22 mouse cellular contexts compared by ENCODE assay signal in genomic region chr2:120577799-120578198, GRCm38 (mm10). TPM values are rescaled to one million over a fixed set of nuclear protein-coding genes. Genes with fewer than 3 reads are reported as not detected.
DNase-seq lines count a peak whose midpoint lies in the region; ATAC-seq and TF ChIP-seq lines count a peak whose summit lies in the region.
"Had no signal": no experiment of that assay in that cellular context is flagged by ENCODE, and none has a peak within 500 bp of the region (broad histone marks: within the 10 kb centered on the region; RNA-seq: fewer than 3 reads in every experiment).

No protein-coding gene starts in this region.

- no peak for DNase-seq in gastrocnemius, adult 2 months
- no peak for DNase-seq in gastrocnemius, postnatal 4 days (ENCODE audit: low spot score in 2 of 2)
- DNase-seq in lung, postnatal 36 days, result no peak
- peak; percentile 50 for DNase-seq in splenic B cell, adult 2 months (ENCODE audit: low read depth, low spot score)
- no peak for DNase-seq in layer of hippocampus, adult 18-20 months (ENCODE audit: low spot score in 2 of 2)
- DNase-seq in neural tube, embryonic 10.5 days (ENCODE audit: extremely low spot score, low spot score), result no peak
- DNase-seq: cerebellum, postnatal 36 days; gastrocnemius, postnatal 36 days; heart, postnatal 14 days; kidney, postnatal 4 days; right cerebral cortex, postnatal 14 days; thymus, postnatal 14 days had no signal

- H3K9ac ChIP-seq in lung, embryonic 16.5 days (ENCODE audit: low read length), result no peak overlapping the region
- no peak overlapping the region for H3K9ac ChIP-seq in intestine, embryonic 15.5 days
- H3K9ac ChIP-seq: embryonic facial prominence, embryonic 15.5 days; heart, embryonic 12.5 days; hindbrain, embryonic 14.5 days; kidney, embryonic 15.5 days; limb, embryonic 12.5 days; liver, embryonic 15.5 days had no signal

- H3K9me3 ChIP-seq in lung, embryonic 16.5 days (ENCODE audit: control insufficient read depth, low read length), result no peaks in the 10 kb centered on the region
- no peaks in the 10 kb centered on the region for H3K9me3 ChIP-seq in intestine, embryonic 15.5 days
- H3K9me3 ChIP-seq: embryonic facial prominence, embryonic 15.5 days; heart, embryonic 12.5 days; kidney, embryonic 15.5 days; limb, embryonic 12.5 days; liver, embryonic 15.5 days had no signal

- no peaks in the 10 kb centered on the region for H3K27me3 ChIP-seq in lung, embryonic 16.5 days (ENCODE audit: control insufficient read depth, insufficient read depth, low read depth, low read length)
- H3K27me3 ChIP-seq in intestine, embryonic 15.5 days (replicated peaks), result no peaks in the 10 kb centered on the region
- no peaks in the 10 kb centered on the region for H3K27me3 ChIP-seq in splenic B cell, adult 2 months (ENCODE audit: control insufficient read depth, insufficient read depth, low read length, poor library complexity, severe bottlenecking)
- H3K27me3 ChIP-seq: embryonic facial prominence, embryonic 15.5 days; heart, embryonic 12.5 days; kidney, embryonic 15.5 days; limb, embryonic 12.5 days; liver, embryonic 15.5 days had no signal

- intact Hi-C loops in gastrocnemius, adult 2 months (cut with DNase I), result no loop called here

- H3K4me1 ChIP-seq in lung, embryonic 16.5 days (replicated peaks; ENCODE audit: control insufficient read depth, insufficient read depth, low read length), result peaks cover 3% of the 10 kb centered on the region
- no peaks in the 10 kb centered on the region for H3K4me1 ChIP-seq in intestine, embryonic 15.5 days (replicated peaks)

- no peak for ATAC-seq in lung, embryonic 16.5 days (ENCODE audit: low read depth)
- ATAC-seq in intestine, embryonic 15.5 days, result 0 out of 2 replicates have a peak, but pooled peaks have one; percentile 23
- ATAC-seq: forebrain, embryonic 16.5 days; midbrain, embryonic 16.5 days had no signal

- no peak for TF ChIP-seq CTCF in gastrocnemius, adult 2 months (IDR thresholded peaks at IDR 0.05)

- no peaks in the 10 kb centered on the region for H3K36me3 ChIP-seq in lung, embryonic 16.5 days (ENCODE audit: control insufficient read depth, insufficient read depth, low read length)
- no peaks in the 10 kb centered on the region for H3K36me3 ChIP-seq in intestine, embryonic 15.5 days
- H3K36me3 ChIP-seq in splenic B cell, adult 2 months (ENCODE audit: control insufficient read depth, insufficient read depth, low read length, poor library complexity, severe bottlenecking), result no peaks in the 10 kb centered on the region
- H3K36me3 ChIP-seq: embryonic facial prominence, embryonic 15.5 days; liver, embryonic 15.5 days had no signal

- H3K27ac ChIP-seq in gastrocnemius, adult 2 months, result peak overlapping the region; percentile 50; the same call in 1 of the 2 replicates
- H3K27ac ChIP-seq in lung, embryonic 16.5 days (ENCODE audit: low read length), result peak overlapping the region; percentile 2; the same call in 1 of the 2 replicates
- no peak overlapping the region for H3K27ac ChIP-seq in intestine, embryonic 15.5 days
- H3K27ac ChIP-seq: embryonic facial prominence, embryonic 15.5 days; hindbrain, embryonic 14.5 days; kidney, embryonic 15.5 days; limb, embryonic 12.5 days; liver, embryonic 15.5 days had no signal

- no peak overlapping the region for H3K4me3 ChIP-seq in gastrocnemius, adult 2 months
- no peak overlapping the region for H3K4me3 ChIP-seq in lung, embryonic 16.5 days (ENCODE audit: low read length)
- no peak overlapping the region for H3K4me3 ChIP-seq in intestine, embryonic 15.5 days (replicated peaks)
- H3K4me3 ChIP-seq: embryonic facial prominence, embryonic 15.5 days; heart, embryonic 12.5 days; kidney, embryonic 15.5 days; limb, embryonic 12.5 days; liver, embryonic 15.5 days had no signal

- H3K4me2 ChIP-seq in lung, embryonic 16.5 days (ENCODE audit: low read depth, low read length), result no peak overlapping the region
- H3K4me2 ChIP-seq in intestine, embryonic 15.5 days (replicated peaks), result no peak overlapping the region
- H3K4me2 ChIP-seq: embryonic facial prominence, embryonic 15.5 days; heart, embryonic 12.5 days; hindbrain, embryonic 14.5 days; kidney, embryonic 15.5 days; limb, embryonic 12.5 days; liver, embryonic 15.5 days had no signal

- WGBS in lung, embryonic 16.5 days, result 49% methylated on average over 4 of the region's 4 CpGs
- 68% methylated on average over 4 of the region's 4 CpGs for WGBS in intestine, embryonic 15.5 days

RNA-seq across cellular contexts. Expression of gene Snap23, which starts 10.3 kb away (rescaled TPM):
- 10 to 100 TPM; 42.6 to 57.5 TPM for total RNA-seq in gastrocnemius, adult 2 months (2021)
- 10 to 100 TPM; 52.0 to 64.4 TPM for total RNA-seq in gastrocnemius, postnatal 4 days (2021)
- polyA plus RNA-seq in lung, embryonic 16.5 days (2015; fragmentation: Nextera tagmentation; extraction: Ambion mirVana), result 57.2 and 59.6 TPM in 2 replicates
- polyA plus RNA-seq in intestine, embryonic 15.5 days (2015; fragmentation: Nextera tagmentation; extraction: Ambion mirVana), result 47.2 and 51.0 TPM in 2 replicates
- 10 to 100 TPM; 15.4 to 19.2 TPM for total RNA-seq in layer of hippocampus, adult 18-20 months (2021)

RNA-seq across cellular contexts. Expression of gene Zfp106, which starts 14.2 kb away (rescaled TPM):
- 100 to 1,000 TPM; 635 to 796 TPM for total RNA-seq in gastrocnemius, adult 2 months (2021)
- total RNA-seq in gastrocnemius, postnatal 4 days (2021), result 100 to 1,000 TPM; 170 to 171 TPM
- polyA plus RNA-seq in lung, embryonic 16.5 days (2015; fragmentation: Nextera tagmentation; extraction: Ambion mirVana), result 37.4 and 45.1 TPM in 2 replicates
- 46.1 and 46.5 TPM in 2 replicates for polyA plus RNA-seq in intestine, embryonic 15.5 days (2015; fragmentation: Nextera tagmentation; extraction: Ambion mirVana)
- total RNA-seq in layer of hippocampus, adult 18-20 months (2021), result 100 to 1,000 TPM; 169 to 182 TPM

RNA-seq across cellular contexts. Expression of gene Haus2, which starts 31.4 kb away (rescaled TPM):
- total RNA-seq in gastrocnemius, adult 2 months (2021), result 1 to 10 TPM; 5.7 to 8.6 TPM
- 10 to 100 TPM; 10.9 to 11.0 TPM for total RNA-seq in gastrocnemius, postnatal 4 days (2021)
- 21.6 and 23.1 TPM in 2 replicates for polyA plus RNA-seq in lung, embryonic 16.5 days (2015; fragmentation: Nextera tagmentation; extraction: Ambion mirVana)
- polyA plus RNA-seq in intestine, embryonic 15.5 days (2015; fragmentation: Nextera tagmentation; extraction: Ambion mirVana), result 21.3 and 22.3 TPM in 2 replicates
- total RNA-seq in layer of hippocampus, adult 18-20 months (2021), result 10 to 100 TPM; 12.1 to 12.2 TPM

RNA-seq across cellular contexts. Expression of gene Lrrc57, which starts 31.5 kb away (rescaled TPM):
- 10 to 100 TPM in 1 of 2 experiments, 1 to 10 TPM in 1; 9.9 to 13.9 TPM for total RNA-seq in gastrocnemius, adult 2 months (2021)
- 10 to 100 TPM; 11.5 to 13.9 TPM for total RNA-seq in gastrocnemius, postnatal 4 days (2021)
- 29.9 and 31.1 TPM in 2 replicates for polyA plus RNA-seq in lung, embryonic 16.5 days (2015; fragmentation: Nextera tagmentation; extraction: Ambion mirVana)
- 20.3 and 20.5 TPM in 2 replicates for polyA plus RNA-seq in intestine, embryonic 15.5 days (2015; fragmentation: Nextera tagmentation; extraction: Ambion mirVana)
- total RNA-seq in layer of hippocampus, adult 18-20 months (2021), result 10 to 100 TPM; 30.9 to 32.2 TPM

RNA-seq across cellular contexts. Expression of gene Stard9, which starts 51.1 kb away (rescaled TPM):
- total RNA-seq in gastrocnemius, adult 2 months (2021), result 1 to 10 TPM; 3.0 TPM
- total RNA-seq in gastrocnemius, postnatal 4 days (2021), result 10 to 100 TPM; 25.6 to 30.7 TPM
- 10.3 and 14.6 TPM in 2 replicates for polyA plus RNA-seq in lung, embryonic 16.5 days (2015; fragmentation: Nextera tagmentation; extraction: Ambion mirVana)
- 2.9 and 3.3 TPM in 2 replicates for polyA plus RNA-seq in intestine, embryonic 15.5 days (2015; fragmentation: Nextera tagmentation; extraction: Ambion mirVana)
- total RNA-seq in layer of hippocampus, adult 18-20 months (2021), result 1 to 10 TPM; 7.5 to 8.2 TPM
